Mouse (Mus musculus) forebrain, embryonic 16.5 days (tissue): ENCODE data around the gene Ptprcap. TPM values are rescaled to one million over a fixed set of nuclear protein-coding genes. Genes with fewer than 3 reads are reported as not detected.
"Not testable (repeated sequence)": the region's sequence is repeated elsewhere in the genome, so short reads cannot be mapped to it uniquely, and the experiment has no call there.

Experiments used
- ATAC-seq: fragments of 200-750 bp; cut with Nextera tagmentation; 2 replicates; pipeline ENCODE4 v1.8.0; 2017; ENCODE audit warnings: mild to moderate bottlenecking, moderate library complexity
- H3K27ac ChIP-seq: fragments of 300-500 bp; sonication (generic); 2 replicates; pipeline ENCODE4 v1.5.1; 2014; ENCODE audit warnings: low read length, control low read depth
- H3K27me3 ChIP-seq: fragments of 300-500 bp; sonication (generic); replicated peaks from 2 replicates; pipeline ENCODE4 v1.6.1; 2014; ENCODE audit warnings: low read length; ENCODE audit not compliant: control insufficient read depth, insufficient read depth
- H3K36me3 ChIP-seq: fragments of 300-500 bp; sonication (generic); 2 replicates; pipeline ENCODE4 v1.6.1; 2014; ENCODE audit not compliant: control insufficient read depth, insufficient read depth
- H3K4me1 ChIP-seq: fragments of 300-500 bp; sonication (generic); replicated peaks from 2 replicates; pipeline ENCODE4 v1.6.1; 2014; ENCODE audit warnings: low read length; ENCODE audit not compliant: control insufficient read depth, insufficient read depth
- H3K4me2 ChIP-seq: fragments of 300-500 bp; sonication (generic); 2 replicates; pipeline ENCODE4 v1.6.1; 2014; ENCODE audit warnings: mild to moderate bottlenecking, low read length, control low read depth
- H3K4me3 ChIP-seq: fragments of 300-500 bp; sonication (generic); replicated peaks from 2 replicates; pipeline ENCODE4 v1.5.1; 2014; ENCODE audit warnings: mild to moderate bottlenecking, low read length, control low read depth
- H3K9ac ChIP-seq: fragments of 300-500 bp; sonication (generic); replicated peaks from 2 replicates; pipeline ENCODE4 v1.6.1; 2014; ENCODE audit warnings: low read depth, low read length, control low read depth
- H3K9me3 ChIP-seq: fragments of 300-500 bp; sonication (generic); 2 replicates; pipeline ENCODE4 v1.6.1; 2016; ENCODE audit warnings: low read length; ENCODE audit not compliant: control insufficient read depth
- WGBS: fragments of 180-500 bp; shearing (Covaris S2); extraction: QIAGEN DNeasy Blood & Tissue Kit; methylation state at CpG from one replicate; pipeline ENCODE4 v1.1.7; 2014; 5-methylcytosine and 5-hydroxymethylcytosine counted together
- polyA plus RNA-seq: library from polyadenylated mRNA; unstranded; fragments of >200 nt; fragmentation: Nextera tagmentation; extraction: Ambion mirVana; gene quantifications from 2 replicates; pipeline ENCODE4 v1.2.1, GENCODE M21; 2015

Ptprcap gene
- polyA plus RNA-seq, 1 experiment from 2014 or later, result not detected

DNA sequence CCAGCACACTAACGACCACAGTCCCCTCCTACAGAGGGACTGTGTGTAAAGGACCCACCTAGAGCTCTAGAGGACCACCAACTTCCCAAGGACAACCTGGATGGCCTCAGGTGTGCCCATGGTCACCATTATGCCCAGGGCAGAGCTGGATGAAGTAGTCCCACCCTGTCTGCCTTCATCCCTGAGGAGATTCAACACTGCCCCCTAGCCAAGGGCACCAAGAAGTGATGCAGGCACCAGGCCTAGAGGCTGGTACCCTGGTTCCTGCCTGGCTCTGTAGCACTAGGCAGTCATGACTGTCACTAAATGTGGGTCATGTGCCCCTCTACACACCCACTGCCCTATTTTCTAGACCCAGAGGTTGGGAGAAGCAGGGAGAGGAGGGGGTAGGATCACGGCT, 21.6 kb upstream of the Ptprcap start:
- WGBS, result 97% methylated on average over 2 of the region's 2 CpGs
- Histone ChIP-seq H3K9ac (no peak overlapping the region), H3K27me3 (no peaks in the 10 kb centered on the region), H3K4me2 (no peak overlapping the region), H3K4me1 (peaks cover 5% of the 10 kb centered on the region), H3K36me3 (peaks cover 16% of the 10 kb centered on the region), H3K4me3 (no peak overlapping the region), H3K9me3 (no peaks in the 10 kb centered on the region), H3K27ac (no peak overlapping the region)
- ATAC-seq, result no peak

DNA sequence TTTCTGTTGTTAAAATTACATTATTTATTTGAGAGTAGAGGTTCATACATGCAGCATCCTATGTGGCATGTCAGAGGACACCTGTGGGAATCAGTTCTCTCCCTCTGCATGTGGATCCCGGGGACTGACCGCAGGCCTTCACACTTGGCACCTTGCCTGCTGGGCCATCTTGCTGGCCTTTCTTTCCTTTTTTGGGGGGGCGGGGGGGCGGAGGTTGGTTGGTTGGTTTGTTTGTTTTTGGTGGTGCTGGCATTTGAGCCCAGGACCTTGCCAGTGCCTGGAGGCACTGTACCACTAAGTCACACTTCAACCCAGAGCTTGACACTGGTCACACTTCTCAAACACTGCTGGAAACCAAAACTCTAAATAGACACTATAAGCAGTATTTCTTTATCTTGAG, 19.1 kb upstream of the Ptprcap start:
- H3K27ac ChIP-seq, result no peak overlapping the region
- H3K4me1 ChIP-seq, result no peaks in the 10 kb centered on the region
- no peak overlapping the region for H3K4me2 ChIP-seq
- WGBS, result 94% methylated on average over 4 of the region's 4 CpGs
- H3K27me3 ChIP-seq, result no peaks in the 10 kb centered on the region
- H3K9ac ChIP-seq, result no peak overlapping the region
- peaks cover 11% of the 10 kb centered on the region for H3K36me3 ChIP-seq
- H3K4me3 ChIP-seq, result no peak overlapping the region
- H3K9me3 ChIP-seq, result no peaks in the 10 kb centered on the region
- ATAC-seq, result no peak

DNA sequence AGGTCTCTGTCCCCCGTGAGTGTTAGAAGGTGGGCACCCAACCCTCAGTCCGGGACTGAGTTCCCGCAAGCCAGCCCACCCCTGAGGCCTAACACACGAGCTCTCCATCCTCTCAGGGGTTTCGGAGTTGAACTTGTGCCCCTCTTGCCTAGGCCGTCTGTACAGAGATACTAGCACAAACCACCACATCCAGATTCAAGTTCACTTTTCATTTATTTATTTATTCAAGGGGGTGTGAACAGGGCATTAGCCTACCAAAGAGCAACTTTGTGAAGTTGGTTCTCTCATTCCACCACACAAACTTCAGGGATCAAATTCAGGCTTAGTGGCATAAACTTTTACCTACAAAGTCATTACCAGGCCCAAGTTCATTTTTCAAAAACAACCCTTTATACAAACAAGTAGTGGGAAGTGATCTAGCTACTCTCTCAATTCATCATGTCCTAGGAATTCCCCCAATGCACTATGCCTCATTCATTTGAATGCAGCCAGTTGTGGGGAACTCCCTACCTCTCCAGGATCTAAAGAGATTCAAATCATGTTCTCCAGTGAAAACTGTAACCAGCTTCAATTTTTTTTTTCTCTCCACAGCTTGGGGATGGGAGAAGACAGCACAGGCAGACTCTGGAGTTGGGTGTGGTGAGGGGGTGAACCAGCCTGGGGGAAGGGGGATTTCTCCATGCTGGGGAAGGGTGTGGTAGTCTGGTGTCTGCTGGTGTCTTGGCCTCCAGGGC, 18.0 kb upstream of the Ptprcap start:
- not testable (repeated sequence) for H3K9me3 ChIP-seq, H3K4me1 ChIP-seq, H3K27ac ChIP-seq, H3K9ac ChIP-seq, H3K4me3 ChIP-seq, ATAC-seq, H3K4me2 ChIP-seq, H3K27me3 ChIP-seq
- WGBS, result 89% methylated on average over 6 of the region's 6 CpGs
- peaks cover 10% of the 10 kb centered on the region for H3K36me3 ChIP-seq

DNA sequence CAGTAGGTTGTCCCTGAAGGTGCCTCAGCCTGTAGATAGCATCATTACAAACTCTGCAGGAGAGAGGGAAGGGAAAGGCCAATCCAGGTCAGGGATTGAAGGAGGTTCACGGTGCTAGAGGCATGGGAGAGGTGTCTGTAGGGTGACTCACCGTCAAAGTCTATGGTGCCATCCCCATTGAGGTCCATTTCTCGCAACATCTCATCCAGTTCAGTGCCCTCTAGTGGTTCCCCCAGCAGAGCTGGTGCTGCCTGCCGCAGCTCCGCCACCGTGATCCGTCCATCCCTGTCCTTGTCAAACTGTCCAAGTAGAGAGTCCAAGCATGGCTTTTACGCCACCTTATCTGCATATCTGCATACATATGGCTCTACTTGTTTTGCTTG, 17.4 kb upstream of the Ptprcap start:
- not testable (repeated sequence) for ATAC-seq, H3K27ac ChIP-seq, H3K9me3 ChIP-seq, H3K9ac ChIP-seq, H3K4me2 ChIP-seq, H3K27me3 ChIP-seq, H3K4me1 ChIP-seq, H3K4me3 ChIP-seq
- H3K36me3 ChIP-seq, result peaks cover 10% of the 10 kb centered on the region
- WGBS, result 18% methylated on average over 8 of the region's 8 CpGs

DNA sequence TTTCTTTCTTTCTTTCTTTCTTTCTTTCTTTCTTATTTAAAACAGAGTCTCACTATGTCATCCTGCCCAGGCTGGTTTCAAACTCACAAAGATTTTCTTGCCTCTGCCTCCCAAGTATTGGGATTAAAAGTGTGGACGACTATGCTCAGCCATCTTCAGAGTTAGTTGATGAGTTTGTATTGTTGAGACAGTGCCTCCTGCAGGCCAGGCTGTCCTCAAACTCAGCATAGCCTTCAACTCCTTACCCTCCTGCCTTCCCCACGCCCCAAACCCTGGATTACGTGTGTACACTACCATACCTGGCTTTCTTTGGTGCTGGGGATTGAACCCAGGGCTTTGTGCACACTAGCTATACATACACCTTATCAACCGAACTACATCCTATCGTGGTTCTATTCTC, 16.9 kb upstream of the Ptprcap start:
- H3K9me3 ChIP-seq, result no peaks in the 10 kb centered on the region
- H3K9ac ChIP-seq, result no peak overlapping the region
- no peak overlapping the region for H3K4me2 ChIP-seq
- no peaks in the 10 kb centered on the region for H3K27me3 ChIP-seq
- H3K4me1 ChIP-seq, result no peaks in the 10 kb centered on the region
- ATAC-seq, result no peak
- H3K36me3 ChIP-seq, result peaks cover 8% of the 10 kb centered on the region
- H3K27ac ChIP-seq, result no peak overlapping the region
- WGBS, result 76% methylated on average over 5 of the region's 5 CpGs
- H3K4me3 ChIP-seq, result no peak overlapping the region

DNA sequence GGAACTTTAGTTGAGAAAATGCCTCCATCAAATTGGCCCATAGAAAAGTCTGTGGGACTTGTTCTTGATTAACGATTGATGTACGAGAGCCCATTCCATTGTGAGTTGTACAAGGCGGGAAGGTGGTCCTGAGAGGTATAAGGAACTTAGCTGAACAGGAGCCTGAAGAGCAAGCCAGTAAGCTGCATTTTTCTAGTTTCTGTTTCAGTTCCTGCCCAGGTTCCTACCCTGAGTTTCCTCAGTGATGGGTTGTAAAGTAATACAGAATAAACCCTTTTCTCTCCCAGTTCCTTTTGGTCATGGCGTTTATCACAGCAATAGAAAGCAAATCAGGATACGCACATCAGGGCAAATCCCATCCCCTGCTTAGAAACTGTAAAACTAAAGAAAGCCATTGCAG, 15.5 kb upstream of the Ptprcap start:
- H3K4me2 ChIP-seq, result no peak overlapping the region
- no peaks in the 10 kb centered on the region for H3K27me3 ChIP-seq
- H3K9ac ChIP-seq, result no peak overlapping the region
- WGBS, result 82% methylated on average over 5 of the region's 5 CpGs
- no peak for ATAC-seq
- H3K9me3 ChIP-seq, result no peaks in the 10 kb centered on the region
- no peak overlapping the region for H3K4me3 ChIP-seq
- no peak overlapping the region for H3K27ac ChIP-seq
- H3K4me1 ChIP-seq, result no peaks in the 10 kb centered on the region
- no peaks in the 10 kb centered on the region for H3K36me3 ChIP-seq

DNA sequence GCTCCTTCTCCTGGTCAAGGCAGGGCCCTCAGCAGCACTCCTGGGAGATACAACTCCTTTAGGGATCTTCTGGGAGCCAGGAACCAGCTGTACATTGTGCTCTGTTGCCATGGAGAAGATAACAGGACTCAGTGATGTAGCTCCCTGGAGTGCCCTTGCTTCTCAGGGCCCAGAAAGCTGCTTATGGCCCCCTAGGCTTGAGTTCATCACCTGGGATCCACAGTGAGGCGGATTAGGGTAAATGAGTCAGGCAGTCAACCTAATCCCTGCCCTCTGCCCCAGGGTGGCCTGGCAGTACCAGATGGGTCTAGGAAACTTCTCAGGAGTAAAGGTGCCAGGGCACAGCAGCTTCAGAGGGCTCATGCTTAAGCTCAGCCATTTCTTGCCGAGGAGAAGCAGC, 14.0 kb upstream of the Ptprcap start, which contains the start of gene Gpr152:
TSS of gene Gpr152 (plus strand) at position 342 of the 400 bp plus-strand sequence.
- 68% methylated on average over 2 of the region's 2 CpGs for WGBS
- no peak for ATAC-seq
- no peak within 1 kb of the TSS for H3K27ac ChIP-seq

DNA sequence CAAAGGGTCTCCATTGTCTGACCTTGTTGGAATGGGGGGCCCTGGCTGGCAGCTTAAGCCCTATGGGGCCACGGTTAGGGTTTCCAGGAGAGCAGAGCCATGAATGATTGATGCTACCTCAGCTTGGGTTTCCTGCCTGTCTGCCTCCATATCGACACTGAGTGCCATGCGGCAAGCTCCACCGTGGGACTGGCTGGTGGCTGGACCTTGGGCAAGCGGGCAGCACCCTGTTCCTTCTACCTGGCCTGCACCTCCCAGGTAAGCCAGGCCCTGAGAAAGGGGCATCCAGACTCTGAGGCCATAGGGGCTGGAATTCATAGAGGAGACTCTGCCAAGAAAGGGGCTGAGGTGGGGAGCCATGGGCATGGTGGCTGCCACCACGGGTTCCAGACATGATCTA, 13.3 kb upstream of the Ptprcap start:
- H3K4me1 ChIP-seq, result no peaks in the 10 kb centered on the region
- no peak for ATAC-seq
- H3K27ac ChIP-seq, result no peak overlapping the region
- no peak overlapping the region for H3K4me3 ChIP-seq
- no peak overlapping the region for H3K9ac ChIP-seq
- H3K4me2 ChIP-seq, result no peak overlapping the region
- no peaks in the 10 kb centered on the region for H3K36me3 ChIP-seq
- WGBS, result 78% methylated on average over 6 of the region's 6 CpGs
- H3K9me3 ChIP-seq, result no peaks in the 10 kb centered on the region
- H3K27me3 ChIP-seq, result no peaks in the 10 kb centered on the region

More for the DNA sequence above, 14.0 kb upstream of the Ptprcap start, which contains the start of gene Gpr152:
- Histone ChIP-seq H3K4me3 (no peak within 1 kb of the TSS), H3K36me3 (no peaks in the 10 kb centered on the region), H3K9me3 (no peaks in the 10 kb centered on the region), H3K4me1 (no peaks in the 10 kb centered on the region), H3K27me3 (no peaks in the 10 kb centered on the region), H3K9ac (no peak within 1 kb of the TSS), H3K4me2 (no peak within 1 kb of the TSS)

DNA sequence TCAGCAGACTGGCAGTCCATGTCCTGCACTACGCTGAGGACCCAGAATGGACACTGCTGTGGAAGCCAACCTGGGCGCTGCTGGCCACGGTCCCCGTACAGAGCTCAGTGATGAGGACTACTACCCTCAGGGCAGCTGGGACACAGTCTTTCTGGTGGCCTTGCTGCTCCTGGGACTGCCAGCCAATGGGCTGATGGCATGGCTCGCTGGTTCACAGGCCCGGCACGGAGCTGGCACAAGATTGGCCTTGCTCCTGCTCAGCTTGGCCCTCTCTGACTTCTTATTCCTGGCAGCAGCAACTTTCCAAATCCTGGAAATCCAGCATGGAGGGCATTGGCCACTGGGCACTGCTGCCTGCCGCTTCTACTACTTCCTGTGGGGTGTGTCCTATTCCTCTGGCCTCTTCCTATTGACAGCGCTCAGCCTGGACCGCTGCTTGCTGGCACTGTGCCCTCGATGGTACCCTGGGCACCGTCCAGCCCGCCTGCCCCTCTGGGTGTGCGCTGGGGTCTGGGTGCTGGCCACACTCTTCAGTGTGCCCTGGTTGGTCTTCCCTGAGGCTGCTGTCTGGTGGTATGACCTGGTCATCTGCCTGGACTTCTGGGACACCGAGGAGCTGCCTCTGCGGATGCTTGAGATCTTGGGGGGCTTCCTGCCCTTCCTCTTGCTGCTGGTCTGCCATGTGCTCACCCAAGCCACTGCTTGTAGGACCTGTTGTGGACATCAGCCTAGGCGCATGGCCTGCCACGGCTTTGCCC, 10.8 kb upstream of the Ptprcap start:
- H3K4me3 ChIP-seq, result no peak overlapping the region
- no peaks in the 10 kb centered on the region for H3K9me3 ChIP-seq
- no peaks in the 10 kb centered on the region for H3K27me3 ChIP-seq
- no peak for ATAC-seq
- no peak overlapping the region for H3K9ac ChIP-seq
- no peak overlapping the region for H3K4me2 ChIP-seq
- H3K36me3 ChIP-seq, result no peaks in the 10 kb centered on the region
- 90% methylated on average over 18 of the region's 18 CpGs for WGBS
- H3K4me1 ChIP-seq, result peaks cover 1% of the 10 kb centered on the region
- H3K27ac ChIP-seq, result no peak overlapping the region
